Comparison of ENCODE assay signal across 16 mouse cellular contexts in the genomic region with DNA sequence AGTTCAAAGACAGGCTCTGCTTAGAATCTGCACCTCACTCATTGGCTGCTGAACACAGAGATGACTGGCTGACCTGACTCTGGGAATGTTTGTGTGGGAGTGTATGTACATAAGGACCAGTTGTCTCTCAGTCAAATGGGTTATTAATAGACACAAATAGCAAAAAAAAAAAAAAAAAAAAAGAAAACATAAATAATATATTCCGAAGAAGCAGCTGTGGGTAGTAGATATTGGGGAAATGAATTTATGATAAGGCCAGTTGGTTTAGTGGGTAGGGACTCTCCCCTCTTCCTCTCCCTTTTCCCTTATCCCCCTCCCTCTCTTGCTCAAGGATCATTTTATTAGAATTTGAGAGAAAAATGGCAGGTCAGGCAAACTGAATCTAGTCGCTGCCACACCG. TPM values are rescaled to one million over a fixed set of nuclear protein-coding genes. Genes with fewer than 3 reads are reported as not detected.
"Had no signal": no experiment of that assay in that cellular context is flagged by ENCODE, and none has a peak within 500 bp of the region (broad histone marks: within the 10 kb centered on the region; RNA-seq: fewer than 3 reads in every experiment).

No protein-coding gene starts in this region.

- H3K4me3 ChIP-seq: layer of hippocampus, adult 2 months; left cerebral cortex, adult 2 months; midbrain, embryonic 10.5 days; midbrain, embryonic 13.5 days; stomach, embryonic 15.5 days had no signal

- H3K9ac ChIP-seq: lung, embryonic 14.5 days; midbrain, embryonic 13.5 days; stomach, embryonic 15.5 days had no signal

- H3K27ac ChIP-seq: left cerebral cortex, adult 2 months; midbrain, embryonic 10.5 days; midbrain, embryonic 13.5 days; stomach, embryonic 15.5 days had no signal

- H3K9me3 ChIP-seq: megakaryocyte, embryonic 14.5 days; midbrain, embryonic 10.5 days; midbrain, embryonic 13.5 days; stomach, embryonic 15.5 days had no signal

- H3K4me2 ChIP-seq: lung, embryonic 14.5 days; midbrain, embryonic 13.5 days; stomach, embryonic 15.5 days had no signal

- H3K27me3 ChIP-seq: megakaryocyte, embryonic 14.5 days; midbrain, embryonic 13.5 days; stomach, embryonic 15.5 days had no signal

- DNase-seq: layer of hippocampus, adult 9-11 months; layer of hippocampus, postnatal 36 days; lung, embryonic 14.5 days; lung, postnatal 36 days; right cerebral cortex, postnatal 4 days; spleen, adult 18-20 months; thymus, postnatal 25 days had no signal

- ATAC-seq: lung, postnatal 0 days; midbrain, embryonic 13.5 days; midbrain, embryonic 16.5 days had no signal

RNA-seq across cellular contexts. Expression of a gene that starts 3.4 kb away (rescaled TPM):
- total RNA-seq: monocyte, adult 5-6 weeks had no signal
